Mouse (Mus musculus) small intestine, adult 2 months (tissue): ENCODE data around the gene Cadps.

Experiments used
- CTCF ChIP-seq: fragments of 200-500 bp; IDR thresholded peaks from 2 replicates; pipeline ENCODE4 v1.5.1; 2012; ENCODE audit warnings: low read depth, mild to moderate bottlenecking, control low read depth, inconsistent platforms, low read length, moderate library complexity, mixed read lengths; ENCODE audit not compliant: insufficient replicate concordance, insufficient read length; ENCODE audit errors: extremely low read depth
- POLR2A ChIP-seq: fragments of 200-500 bp; IDR thresholded peaks from 2 replicates; pipeline ENCODE4 v1.6.1; 2012; ENCODE audit warnings: low read depth, mild to moderate bottlenecking, control low read depth, inconsistent platforms, low read length, moderate library complexity

DNA sequence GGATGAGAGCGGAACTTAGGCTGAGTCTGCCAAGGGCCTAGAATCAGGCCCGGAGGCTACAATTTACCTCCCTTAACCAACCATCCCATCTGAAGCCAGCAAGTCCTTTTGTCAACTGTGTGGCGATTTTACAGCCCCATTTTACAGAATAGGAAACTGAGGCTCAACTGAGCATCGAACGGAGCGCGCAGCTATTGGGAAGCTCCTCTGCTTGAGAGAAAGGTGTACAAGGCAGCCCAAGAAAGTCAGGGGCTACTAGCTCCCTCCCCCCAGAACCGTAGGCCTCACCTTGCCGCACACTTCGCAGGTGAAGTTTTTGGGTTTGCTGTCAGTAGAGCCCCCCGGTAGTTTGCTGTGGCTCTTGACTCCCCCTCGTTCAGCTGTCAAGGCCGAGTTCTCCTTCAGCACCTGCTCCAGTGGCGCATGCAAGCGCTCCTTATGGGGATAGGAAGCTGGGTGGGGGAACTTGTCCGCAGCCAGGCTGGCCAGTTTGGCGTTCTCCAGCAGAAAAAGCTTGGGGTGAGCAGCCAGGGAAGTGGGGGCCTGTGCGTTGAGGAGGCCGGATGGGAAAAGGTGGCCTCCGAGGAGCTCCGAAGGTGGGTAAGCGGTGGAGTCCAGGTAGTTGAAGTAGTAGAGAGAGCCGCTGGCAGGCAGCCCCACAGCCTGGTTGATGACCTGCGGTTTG lies 478.7 kb downstream of the Cadps start:
- TF ChIP-seq CTCF (no peak), POLR2A (no peak)
